Mouse (Mus musculus): ENCODE data around the gene Rabac1.

Rabac1 gene

GRCm38 (mm10) chr7:24980439-24980838 lies 7.9 kb upstream of the Rabac1 start:
- DNase-seq: peak in 1 of 2 experiments; percentile 36

DNA sequence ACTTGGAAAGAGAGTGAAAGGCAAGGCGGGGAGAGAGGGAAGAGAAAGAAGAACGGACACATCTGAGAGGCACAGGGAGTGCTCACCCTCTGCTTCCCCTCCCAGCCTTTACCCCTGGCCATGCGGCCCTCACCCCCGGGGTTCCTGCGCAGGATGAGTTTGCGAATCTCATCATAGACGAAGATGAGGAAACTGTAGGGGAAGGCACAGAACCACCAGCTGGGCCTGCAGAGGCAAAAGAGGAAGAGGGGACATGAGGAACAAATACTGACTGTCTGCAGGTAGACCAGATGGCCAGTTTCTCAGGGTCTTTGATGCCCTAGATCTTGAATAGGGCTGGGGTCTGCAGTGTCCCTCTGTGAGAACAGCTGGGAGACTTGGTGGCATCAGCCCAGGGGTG lies 6.2 kb upstream of the Rabac1 start:
- peak in 1 of 2 experiments; percentile 1 for DNase-seq

GRCm38 (mm10) chr7:24974893-24975595 lies 2.5 kb upstream of the Rabac1 start:
- peak in 1 of 2 experiments; percentile 53 for DNase-seq

- DNase-seq: no peak
These were observed 1.3 kb upstream of the Rabac1 start for GRCm38 (mm10) chr7:24973902-24974301.

GRCm38 (mm10) chr7:24973208-24973607 lies 654 bp upstream of the Rabac1 start:
- no peak for DNase-seq

GRCm38 (mm10) chr7:24971261-24971971 lies 1.1 kb downstream of the Rabac1 start:
- DNase-seq: peak; percentile 58 to 67

DNA sequence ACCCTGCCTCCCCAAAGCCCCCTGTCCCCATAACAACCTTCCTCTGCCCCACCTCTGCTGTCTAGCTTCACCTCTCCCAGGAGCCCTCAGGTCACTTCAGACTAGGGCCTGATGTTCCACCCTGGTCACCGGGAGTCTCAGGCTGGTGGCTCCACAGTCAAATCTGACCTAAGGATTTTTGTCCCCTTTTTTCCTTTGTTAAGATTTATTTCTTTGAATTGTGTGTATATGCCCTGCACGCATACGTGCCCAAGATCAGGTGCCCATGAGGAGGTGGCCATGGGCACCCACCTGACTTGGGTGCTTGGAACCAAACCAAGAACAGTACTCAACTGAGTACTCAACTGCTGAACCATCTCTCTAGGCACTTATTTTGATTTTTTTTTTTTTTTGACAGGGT lies 2.2 kb downstream of the Rabac1 start:
- DNase-seq: no peak

DNA sequence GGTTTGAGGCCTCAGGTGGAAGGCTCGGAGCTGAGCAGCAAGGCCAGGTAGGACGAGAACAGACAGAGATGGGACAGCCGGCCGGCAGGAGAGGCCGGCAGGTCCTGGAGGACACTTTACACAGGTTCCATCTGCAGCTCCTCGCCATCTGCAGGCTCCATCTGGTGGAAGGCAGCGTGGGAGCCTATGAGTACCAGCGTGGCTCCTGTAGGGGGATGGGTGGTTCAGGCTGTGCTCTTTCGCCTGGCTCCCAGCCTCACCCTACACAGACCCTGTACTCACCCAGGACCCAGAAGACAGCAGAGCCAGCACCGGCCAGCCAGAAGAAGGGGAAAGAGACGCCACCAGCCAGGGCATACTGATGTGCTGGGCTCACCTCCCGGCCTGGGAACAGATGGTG lies 2.7 kb downstream of the Rabac1 start:
- DNase-seq: peak; percentile 88 to 91

- DNase-seq: peak; percentile 41 to 43
These were observed 4.1 kb downstream of the Rabac1 start for GRCm38 (mm10) chr7:24968463-24968862.

GRCm38 (mm10) chr7:24967966-24968365 lies 4.6 kb downstream of the Rabac1 start:
- DNase-seq: no peak

GRCm38 (mm10) chr7:24964897-24965535 lies 7.5 kb downstream of the Rabac1 start:
- peak; percentile 92 to 95 for DNase-seq

DNA sequence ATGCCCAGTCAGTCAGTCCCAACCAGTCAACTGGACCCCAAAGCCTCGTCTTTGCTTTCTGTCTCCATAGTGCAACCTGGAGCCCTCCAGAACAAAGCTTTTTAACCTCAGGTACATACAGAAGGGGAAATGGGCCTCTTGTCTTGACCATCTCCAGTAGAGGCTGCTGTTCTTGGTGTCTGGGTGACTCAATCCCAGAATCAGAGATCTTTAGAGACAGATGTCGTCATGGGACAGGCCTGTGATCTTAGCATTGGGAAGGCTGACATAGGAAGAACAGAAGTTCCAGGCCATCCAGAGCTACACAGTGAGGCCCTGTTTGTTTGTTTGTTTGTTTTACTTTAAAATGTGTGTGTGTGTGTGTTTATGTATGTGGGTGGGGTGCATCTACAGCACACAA lies 8.3 kb downstream of the Rabac1 start:
- DNase-seq: no peak

- DNase-seq: no peak
These were observed 17.3 kb downstream of the Rabac1 start for GRCm38 (mm10) chr7:24955226-24955625.

DNA sequence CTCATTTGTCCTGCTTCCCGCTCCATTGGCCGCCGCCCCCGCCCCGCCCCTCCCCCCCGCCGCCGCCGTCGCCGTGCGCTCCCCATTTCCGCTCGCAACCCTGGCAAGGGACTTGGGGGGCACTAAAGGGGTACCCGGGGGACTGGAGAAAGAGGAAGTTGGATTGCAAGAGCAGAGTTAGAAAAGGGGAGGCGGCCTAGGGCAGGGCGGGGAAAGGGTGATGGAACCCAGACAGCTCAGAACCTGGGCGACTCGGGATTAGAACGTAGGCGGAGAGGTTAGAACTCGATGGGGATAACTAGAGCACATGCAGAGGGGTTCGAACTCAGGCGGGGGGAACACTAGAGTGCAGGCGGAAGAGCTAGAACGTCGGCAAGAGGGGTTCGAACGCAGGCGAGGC lies 18.1 kb downstream of the Rabac1 start:
- DNase-seq: no peak

DNA sequence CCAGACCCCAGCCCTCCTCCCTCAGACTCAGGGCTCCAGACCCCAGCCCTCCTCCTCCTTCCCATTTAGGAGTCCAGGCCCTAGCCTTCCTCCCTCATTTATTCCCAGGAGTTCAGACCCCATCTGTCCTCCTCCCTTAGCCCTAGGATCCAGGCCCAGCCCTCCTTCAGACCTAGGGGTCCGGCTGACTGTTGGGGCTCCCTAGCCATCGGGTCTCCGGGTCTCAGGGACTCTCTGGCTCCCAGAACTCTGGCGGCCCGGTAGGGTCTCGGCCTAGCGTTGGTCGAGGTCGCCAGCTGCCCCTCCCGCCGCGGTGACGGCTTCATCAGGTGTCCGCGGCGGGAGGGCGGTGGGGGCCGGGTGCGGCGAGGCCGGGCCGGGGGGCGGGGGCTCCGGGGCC lies 18.6 kb downstream of the Rabac1 start:
- DNase-seq: no peak

DNA sequence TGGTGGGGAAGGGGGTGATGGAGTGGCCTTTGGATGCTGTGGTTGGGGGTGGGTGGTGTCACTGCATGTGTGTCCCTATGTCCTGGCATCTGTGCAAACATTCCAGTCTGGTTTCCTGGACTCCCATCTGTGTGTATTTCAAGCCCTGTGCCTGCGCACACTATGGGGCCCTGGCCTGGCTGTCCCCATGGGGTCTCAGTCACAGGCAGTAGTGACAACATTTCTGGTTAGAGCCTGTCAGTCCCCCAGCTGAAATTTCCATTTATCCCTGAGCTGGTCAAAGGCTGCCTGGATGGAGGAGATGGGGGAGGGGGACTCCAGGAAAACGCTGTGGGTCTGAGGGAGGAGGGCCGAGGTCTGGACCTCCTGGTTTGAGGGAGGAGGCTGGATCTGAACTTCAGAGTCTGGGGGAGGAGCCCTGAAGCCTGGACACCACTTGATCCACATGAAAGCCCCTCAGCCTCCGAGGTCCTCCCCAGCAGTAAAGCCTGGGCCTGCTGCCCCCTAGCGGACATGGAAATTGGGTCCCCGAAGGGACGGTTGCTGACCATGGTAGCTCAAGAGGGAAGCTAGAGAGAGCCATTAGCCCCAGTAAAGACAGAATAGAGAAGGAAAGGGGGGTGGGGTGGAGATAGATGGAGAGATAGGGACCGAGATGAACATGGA lies 22.5 kb downstream of the Rabac1 start:
- DNase-seq: peak; percentile 71 to 79

- no peak for DNase-seq
These were observed 23.8 kb downstream of the Rabac1 start for GRCm38 (mm10) chr7:24948774-24949173.

GRCm38 (mm10) chr7:24947316-24948048 lies 25.1 kb downstream of the Rabac1 start:
- no peak for DNase-seq

DNA sequence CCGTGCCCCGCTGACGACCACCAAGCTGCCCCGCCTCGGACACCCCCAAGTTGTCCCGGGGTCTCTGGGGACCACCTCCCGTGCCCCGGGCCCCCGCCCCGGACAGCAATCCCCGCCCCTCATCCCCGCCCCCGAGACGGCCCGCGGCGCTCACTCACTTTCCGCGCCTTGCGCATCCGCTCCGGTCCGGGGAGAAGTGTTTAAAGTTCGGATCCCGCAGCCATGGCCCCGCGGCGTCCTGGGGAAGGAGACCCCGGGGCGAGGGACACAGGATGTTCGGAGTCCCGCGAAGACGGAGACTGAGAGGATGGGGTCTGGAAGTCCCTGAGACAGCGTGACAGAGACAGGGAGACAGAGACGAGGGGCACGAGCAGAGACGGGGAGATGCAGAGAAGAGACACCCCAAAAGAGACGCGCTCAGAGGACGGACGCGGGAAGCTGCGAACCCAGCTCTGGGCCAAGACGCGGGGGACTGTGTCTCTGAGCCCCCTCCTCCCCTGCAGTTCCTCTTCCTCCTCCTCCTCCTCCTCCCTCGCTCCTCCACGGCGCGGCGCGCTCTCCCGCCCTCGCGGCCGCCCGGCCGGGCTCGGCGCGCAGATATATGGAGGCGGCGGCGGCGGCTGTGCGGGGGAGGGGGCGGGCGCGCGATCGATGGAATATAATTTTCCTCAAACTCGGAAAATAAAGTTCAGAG lies 28.1 kb downstream of the Rabac1 start, which contains the start of gene Gm4881:
Gene Gm4881 (minus strand): TSS at position 238 of the 694 bp plus-strand sequence.
- no peak for DNase-seq

DNA sequence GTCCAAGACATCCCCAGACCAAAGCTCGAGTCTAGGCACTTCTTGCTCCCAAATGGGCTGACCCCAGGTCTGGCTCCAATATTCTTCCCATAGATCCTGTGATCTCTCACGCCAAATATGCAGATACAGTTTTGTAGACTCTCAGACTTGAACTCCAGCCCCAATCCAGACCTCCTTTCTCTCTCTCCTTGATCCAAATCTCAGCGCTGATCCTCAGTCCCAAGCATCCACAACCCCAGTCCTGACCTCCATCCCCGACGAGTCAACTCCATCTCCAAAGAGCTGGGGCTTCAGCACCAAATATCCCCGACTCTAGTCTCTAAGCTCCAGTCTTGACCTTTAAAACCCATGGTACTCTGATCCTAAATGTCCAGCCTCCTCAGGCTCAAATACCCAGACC lies 28.9 kb downstream of the Rabac1 start:
- no peak for DNase-seq

DNA sequence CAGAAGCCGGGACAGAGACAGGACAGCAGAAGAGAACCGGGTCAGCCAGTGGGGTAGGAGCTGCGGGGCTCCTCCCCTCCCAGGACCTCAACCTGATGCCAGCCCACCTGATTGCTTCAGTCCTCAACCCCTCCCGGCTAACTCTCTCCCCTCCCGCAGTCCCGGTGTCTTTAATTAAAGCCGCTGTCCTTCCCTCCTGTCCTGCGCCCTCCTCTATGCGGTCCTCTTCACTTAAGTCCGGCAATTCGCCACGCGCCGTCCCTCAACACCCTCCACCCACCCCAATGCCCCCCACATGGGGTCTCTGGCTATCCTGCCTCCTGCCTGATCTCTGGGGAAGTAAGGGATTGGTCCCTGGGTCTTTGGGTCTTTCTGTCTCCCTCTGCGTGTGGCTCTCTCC lies 40.9 kb downstream of the Rabac1 start:
- no peak for DNase-seq

GRCm38 (mm10) chr7:24930475-24930874 lies 42.1 kb downstream of the Rabac1 start:
- no peak for DNase-seq
